Mouse (Mus musculus): ENCODE data around the gene Gm815.

- TF ChIP-seq CTCF (IDR thresholded peaks at IDR 0.05; ENCODE audit: low read depth) (no peak), EP300 (IDR thresholded peaks at IDR 0.05; ENCODE audit: low read depth) (no peak)
These were observed 48.5 kb downstream of the Gm815 start for GRCm38 (mm10) chr19:26934186-26934585.
